Mouse (Mus musculus): Measurements from ENCODE around the gene Phf23.

DNA sequence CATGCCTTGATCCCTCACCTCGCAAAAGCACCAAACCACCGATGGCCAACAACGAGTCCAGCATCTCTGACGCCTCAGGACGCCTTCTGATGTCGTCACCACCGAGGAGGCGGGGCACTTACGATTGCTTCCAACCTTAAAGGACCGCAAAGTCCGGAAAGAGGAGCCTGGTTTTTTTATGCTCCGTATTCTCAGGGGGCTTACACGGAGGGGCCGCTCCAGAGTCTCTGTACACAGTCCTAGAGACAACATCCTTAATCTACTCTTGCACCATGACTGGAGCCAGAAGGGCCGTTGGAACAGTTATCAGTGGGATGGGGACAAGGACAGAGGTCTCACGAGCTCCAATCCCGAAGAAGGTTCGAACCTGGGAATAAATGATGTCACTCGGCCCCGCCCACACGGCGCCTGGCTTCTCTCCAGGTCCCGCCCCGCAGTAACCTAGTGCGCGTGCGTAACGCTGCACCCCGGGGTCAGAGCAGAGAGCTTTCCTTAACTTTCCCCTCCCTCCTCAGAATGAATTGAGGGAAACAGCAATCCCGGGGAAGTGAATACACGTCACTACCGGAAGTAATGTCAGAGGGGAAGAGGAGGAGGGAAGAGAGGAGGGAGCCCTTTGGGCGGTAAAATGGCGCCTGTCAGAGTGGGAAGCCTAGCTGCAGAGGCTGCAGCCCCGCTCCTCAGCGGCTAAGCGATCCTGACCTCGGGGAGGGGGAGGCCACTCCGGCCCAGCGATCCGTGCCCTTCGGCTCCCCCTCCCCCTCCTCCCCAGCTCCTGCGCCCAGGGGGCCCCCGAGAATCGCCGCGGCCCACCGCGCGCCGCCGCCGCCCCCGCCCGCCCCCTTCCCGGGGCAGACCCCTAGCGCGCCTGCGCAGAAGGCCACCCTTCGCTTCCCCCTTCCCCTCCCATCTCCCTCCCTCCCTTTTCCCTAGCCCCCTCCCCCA lies 15.1 kb upstream of the Phf23 start:
- TF ChIP-seq CTCF (IDR thresholded peaks at IDR 0.05) (no peak), POLR2A (IDR thresholded peaks at IDR 0.05; ENCODE audit: insufficient read depth, low read depth, low read length) (peak; percentile 88), EP300 (IDR thresholded peaks at IDR 0.05; ENCODE audit: insufficient read depth, low read depth, low read length) (peak; percentile 56; the same call in 1 of the 2 replicates)
